Mouse (Mus musculus) CH12.LX (cell line): ENCODE results near the gene Armc3. TPM values are rescaled to one million over a fixed set of nuclear protein-coding genes. Genes with fewer than 3 reads are reported as not detected.

ENCODE experiments used
- DNase-seq: peaks from one replicate; pipeline ENCODE4 v3.0.0-alpha.2; 2013; ENCODE audit errors: extremely low read depth
- H3K27ac ChIP-seq: 2 replicates; pipeline ENCODE4 v1.5.1; 2012; ENCODE audit warnings: low read depth, mild to moderate bottlenecking, control low read depth, moderate library complexity; ENCODE audit not compliant: insufficient read depth
- H3K27me3 ChIP-seq: replicated peaks from 2 replicates; pipeline ENCODE3; 2012; ENCODE audit warnings: inconsistent platforms
- H3K36me3 ChIP-seq, 2 experiments: replicated peaks in 1 of 2; 2 replicates each; pipeline versions ENCODE3 to v1.6.1; 2012; ENCODE audit warnings: inconsistent platforms in 1 of 2, low read length in 1 of 2, mild to moderate bottlenecking in 1 of 2, mixed read lengths in 1 of 2, moderate library complexity in 1 of 2; ENCODE audit not compliant: control insufficient read depth in 1 of 2, insufficient read depth in 1 of 2
- H3K4me1 ChIP-seq, 2 experiments: 2 replicates each; pipeline ENCODE4 v1.6.1; 2012; ENCODE audit warnings: inconsistent platforms in 1 of 2, moderate library complexity in 1 of 2; ENCODE audit not compliant: insufficient read depth in 2 of 2, control insufficient read depth in 1 of 2
- H3K4me2 ChIP-seq: 2 replicates; pipeline ENCODE4 v1.6.1; 2012; ENCODE audit warnings: low read depth, mild to moderate bottlenecking, control low read depth; ENCODE audit not compliant: poor library complexity, insufficient read depth, severe bottlenecking
- H3K4me3 ChIP-seq, 3 experiments: fragments of 150-350 bp in 1 of 3; sonication (generic) in 1 of 3; replicated peaks in 1 of 3; 2 replicates each; pipeline versions ENCODE3 to v1.5.1; 2011 to 2012; ENCODE audit warnings: low read depth in 2 of 3, low read length in 2 of 3, mild to moderate bottlenecking in 2 of 3, moderate library complexity in 2 of 3, control low read depth in 1 of 3, improper control_type of control experiment in 1 of 3, inconsistent platforms in 1 of 3, mixed read lengths in 1 of 3; ENCODE audit not compliant: poor library complexity in 1 of 3
- H3K79me2 ChIP-seq: replicated peaks from 2 replicates; pipeline ENCODE4 v1.6.1; 2012; ENCODE audit warnings: mild to moderate bottlenecking, moderate library complexity; ENCODE audit not compliant: control insufficient read depth, poor library complexity, insufficient read depth, severe bottlenecking; ENCODE audit errors: extremely low read depth
- H3K9ac ChIP-seq: 2 replicates; pipeline ENCODE4 v1.6.1; 2012; ENCODE audit warnings: low read depth, mild to moderate bottlenecking, control low read depth, moderate library complexity; ENCODE audit not compliant: insufficient read depth
- H3K9me3 ChIP-seq: replicated peaks from 2 replicates; pipeline ENCODE3; 2012; ENCODE audit warnings: low read length, inconsistent platforms, mixed read lengths
- E2F4 ChIP-seq: IDR thresholded peaks from 2 replicates; pipeline ENCODE4 v1.6.1; 2011; ENCODE audit warnings: low read depth, low read length, improper control_type of control experiment; ENCODE audit not compliant: insufficient replicate concordance
- IRF4 ChIP-seq: IDR thresholded peaks from 2 replicates; pipeline ENCODE4 v1.6.1; 2014; ENCODE audit warnings: low read depth, mild to moderate bottlenecking, inconsistent platforms, low read length, improper control_type of control experiment
- JUND ChIP-seq: conservative IDR thresholded peaks from 2 replicates; pipeline ENCODE4 v1.6.1; 2011; ENCODE audit warnings: low read depth, low read length, improper control_type of control experiment
- MAX ChIP-seq: IDR thresholded peaks from 2 replicates; pipeline ENCODE4 v1.6.1; 2011; ENCODE audit warnings: low read length, improper control_type of control experiment
- MXI1 ChIP-seq: IDR thresholded peaks from 2 replicates; pipeline ENCODE4 v1.6.1; 2011; ENCODE audit warnings: mild to moderate bottlenecking, low read depth, low read length, improper control_type of control experiment
- MYC ChIP-seq: IDR thresholded peaks from 2 replicates; pipeline ENCODE4 v1.6.1; 2011; ENCODE audit warnings: low read depth, mild to moderate bottlenecking, improper control_type of control experiment, low read length
- NRF1 ChIP-seq: IDR thresholded peaks from 2 replicates; pipeline ENCODE4 v1.6.1; 2014; ENCODE audit warnings: low read depth, mild to moderate bottlenecking, inconsistent platforms, low read length, improper control_type of control experiment, moderate library complexity
- POLR2A ChIP-seq: IDR thresholded peaks from 2 replicates; pipeline ENCODE4 v1.6.1; 2011; ENCODE audit warnings: low read depth, mild to moderate bottlenecking, improper control_type of control experiment, low read length
- SIN3A ChIP-seq: IDR thresholded peaks from 2 replicates; pipeline ENCODE4 v1.6.1; 2012; ENCODE audit warnings: low read length, improper control_type of control experiment, inconsistent platforms
- TBP ChIP-seq: conservative IDR thresholded peaks from 2 replicates; pipeline ENCODE4 v1.6.1; 2011; ENCODE audit warnings: low read depth, low read length, improper control_type of control experiment
- USF1 ChIP-seq: IDR thresholded peaks from 2 replicates; pipeline ENCODE4 v1.6.1; 2014; ENCODE audit warnings: low read depth, mild to moderate bottlenecking, inconsistent platforms, low read length, improper control_type of control experiment
- ZKSCAN1 ChIP-seq: IDR thresholded peaks from 2 replicates; pipeline ENCODE4 v1.6.1; 2012; ENCODE audit warnings: low read depth, inconsistent platforms, low read length, improper control_type of control experiment, borderline replicate concordance
- ZMIZ1 ChIP-seq: IDR thresholded peaks from 2 replicates; pipeline ENCODE4 v1.6.1; 2012; ENCODE audit warnings: low read depth, mild to moderate bottlenecking, inconsistent platforms, low read length, improper control_type of control experiment
- ZNF384 ChIP-seq: IDR thresholded peaks from 2 replicates; pipeline ENCODE4 v1.6.1; 2012; ENCODE audit warnings: low read depth, low read length, improper control_type of control experiment, inconsistent platforms
- dilution Hi-C: fragments of 300-500 bp; cut with MboI; formaldehyde crosslinking; loops from 2 replicates; pipeline ENCODE4 v1.14.3; 2020; ENCODE audit warnings: low sequenced_read_pairs; ENCODE audit not compliant: extremely low pct_unique_long_range_greater_than_20kb, extremely low pct_ligation_motif_present
- in situ Hi-C: fragments of 300-500 bp; cut with MboI; formaldehyde crosslinking; loops from 3 replicates; pipeline ENCODE4 v1.14.3; 2019; ENCODE audit warnings: low sequenced_read_pairs, low pct_ligation_motif_present, low pct_unique_long_range_greater_than_20kb, mixed read lengths
- polyA plus RNA-seq: library from polyadenylated mRNA; unstranded; fragments of >175 nt; gene quantifications from 2 replicates; pipeline ENCODE4 v1.2.1, GENCODE M21; 2012; ENCODE audit warnings: low read depth; ENCODE audit not compliant: insufficient read length
- total RNA-seq, 2 experiments: library from RNA; depleted of rRNA; stranded (reverse); fragments of 300-350 nt in 1 of 2; fragments of >200 nt in 1 of 2; gene quantifications; 2 replicates each; pipeline ENCODE4 v1.2.3; 2012 to 2014

The Armc3 gene
- total and polyA plus RNA-seq, 3 experiments: 0.08 to 0.36 (median 0.21) TPM

DNA sequence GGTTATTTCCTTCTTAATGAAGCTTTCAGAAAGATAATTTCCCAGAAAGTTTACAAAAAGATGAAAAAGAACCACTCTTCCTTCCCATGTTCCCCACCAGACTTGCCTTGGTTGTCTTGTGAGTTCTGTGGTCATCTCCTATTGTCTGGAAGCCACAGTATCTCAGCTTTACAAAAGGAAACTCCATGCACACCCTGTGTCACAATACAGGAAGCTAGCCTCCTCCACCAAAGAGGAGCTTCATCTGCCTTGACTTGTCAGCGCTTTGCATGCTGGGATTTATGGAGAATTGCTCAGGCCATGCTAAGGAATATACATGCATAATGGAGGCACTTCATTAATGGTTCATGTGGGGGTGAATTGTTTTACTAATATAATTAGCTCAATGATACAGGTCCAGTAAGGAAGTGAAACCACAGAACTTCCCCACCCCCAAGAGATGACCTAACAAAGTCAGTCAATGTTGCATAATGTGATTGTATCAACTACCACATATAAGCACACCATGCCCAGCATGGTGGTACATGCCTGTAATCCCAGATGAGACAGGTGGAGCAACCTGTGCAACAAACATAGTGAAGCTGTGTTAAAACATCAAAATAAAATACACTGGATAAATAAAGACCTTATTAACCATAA is 152.6 kb downstream of the Armc3 start:
- Histone ChIP-seq H3K27me3 (no peaks in the 10 kb centered on the region), H3K9ac (no peak overlapping the region)
- TF ChIP-seq IRF4 (peak; percentile 52), ZKSCAN1 (no peak)
- TF ChIP-seq, all 38 proteins: peak for 1
- Histone ChIP-seq H3K79me2 (no peaks in the 10 kb centered on the region), H3K4me3 (no peak overlapping the region), H3K36me3 (no peaks in the 10 kb centered on the region), H3K4me1 (peaks cover 4 to 10% of the 10 kb centered on the region in 2 experiments; a peak in 3 of 4 replicates), H3K9me3 (peaks cover 3% of the 10 kb centered on the region), H3K4me2 (no peak overlapping the region), H3K27ac (no peak overlapping the region)
- peak; percentile 31 for DNase-seq
- dilution Hi-C loops (no loop called here), in situ Hi-C loops (no loop called here)

DNA sequence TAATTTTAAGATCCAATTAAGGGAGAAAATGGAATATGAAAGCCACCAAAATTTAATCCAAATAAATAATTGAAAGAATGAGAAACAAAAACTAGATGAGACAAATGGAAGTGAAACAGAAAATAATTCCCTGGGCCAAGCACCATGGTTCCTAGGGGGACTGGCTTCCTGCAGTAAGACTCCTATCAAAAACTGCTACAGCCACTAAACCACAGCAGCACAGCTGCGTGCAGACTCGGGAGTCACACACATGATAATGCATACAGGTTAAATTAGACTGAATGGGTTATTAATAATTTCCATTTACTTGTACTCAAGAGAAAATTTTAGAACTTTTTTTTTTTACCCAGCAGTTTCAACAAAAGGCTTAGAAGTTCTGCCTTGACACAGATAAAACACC is 154.1 kb downstream of the Armc3 start:
- in situ Hi-C loops (no loop called here), dilution Hi-C loops (no loop called here)
- TF ChIP-seq MXI1 (no peak), MAX (no peak), TBP (no peak), ZMIZ1 (no peak), JUND (no peak), NRF1 (no peak), SIN3A (no peak), USF1 (no peak), POLR2A (no peak), ZNF384 (no peak), E2F4 (no peak), IRF4 (no peak), MYC (no peak)
- Histone ChIP-seq H3K9me3 (peaks cover 3% of the 10 kb centered on the region), H3K27me3 (no peaks in the 10 kb centered on the region), H3K36me3 (no peaks in the 10 kb centered on the region), H3K4me1 (peaks cover 4 to 10% of the 10 kb centered on the region in 2 experiments; a peak in 3 of 4 replicates), H3K4me3 (no peak overlapping the region), H3K9ac (no peak overlapping the region), H3K79me2 (no peaks in the 10 kb centered on the region), H3K4me2 (no peak overlapping the region), H3K27ac (no peak overlapping the region)
- no peak for DNase-seq

Other genes with a start within 250 kb of the Armc3 start
- gene Pip4k2a, start 201.2 kb upstream of the Armc3 start, total RNA-seq (2012; rRNA removed): 6.6 and 6.8 TPM in 2 replicates
- gene Pip4k2a, start 201.2 kb upstream of the Armc3 start, total RNA-seq (2014; rRNA removed): 17.9 and 20.8 TPM in 2 replicates
- gene Pip4k2a, start 201.2 kb upstream of the Armc3 start, polyA plus RNA-seq: 52.9 and 84.7 TPM in 2 replicates
- gene 4930426L09Rik, start 201.0 kb upstream of the Armc3 start, total RNA-seq (2012; rRNA removed): 0.25 and 0.30 TPM in 2 replicates
- 0.22 and 0.26 TPM in 2 replicates for gene 4930426L09Rik, start 201.0 kb upstream of the Armc3 start, total RNA-seq (2014; rRNA removed)
- gene 4930426L09Rik, start 201.0 kb upstream of the Armc3 start, polyA plus RNA-seq: 0.16 and 0.31 TPM in 2 replicates
- 9.0 and 14.4 TPM in 2 replicates for gene Msrb2, start 172.1 kb downstream of the Armc3 start, total RNA-seq (2012; rRNA removed)
- 21.6 and 30.2 TPM in 2 replicates for gene Msrb2, start 172.1 kb downstream of the Armc3 start, total RNA-seq (2014; rRNA removed)
- gene Msrb2, start 172.1 kb downstream of the Armc3 start, polyA plus RNA-seq: 27.8 and 32.7 TPM in 2 replicates
- gene Ptf1a, start 246.4 kb downstream of the Armc3 start, total RNA-seq (2012; rRNA removed): not detected in 2 replicates
- not detected in 2 replicates for gene Ptf1a, start 246.4 kb downstream of the Armc3 start, total RNA-seq (2014; rRNA removed)
- not detected in 2 replicates for gene Ptf1a, start 246.4 kb downstream of the Armc3 start, polyA plus RNA-seq